Mouse (Mus musculus) C2C12 (cell line): ENCODE measurements at regions not wholly inside any gene's neighbourhood (a gene's known extent, or its start where the extent isn't known, plus 50 kb on each side); places are given as distances from the start of the nearest gene placed in this dataset.

Experiments
- CTCF ChIP-seq: IDR thresholded peaks from one replicate; pipeline ENCODE4 v1.5.1; 2011; ENCODE audit not compliant: control insufficient read depth, insufficient read depth, insufficient read length
- MYOD1 ChIP-seq: IDR thresholded peaks from one replicate; pipeline ENCODE4 v1.6.1; 2011; ENCODE audit warnings: low read depth; ENCODE audit not compliant: control insufficient read depth, insufficient read length
- USF1 ChIP-seq: IDR thresholded peaks from one replicate; pipeline ENCODE4 v1.6.1; 2011; ENCODE audit warnings: low read depth, mild to moderate bottlenecking, control low read depth, moderate library complexity

DNA sequence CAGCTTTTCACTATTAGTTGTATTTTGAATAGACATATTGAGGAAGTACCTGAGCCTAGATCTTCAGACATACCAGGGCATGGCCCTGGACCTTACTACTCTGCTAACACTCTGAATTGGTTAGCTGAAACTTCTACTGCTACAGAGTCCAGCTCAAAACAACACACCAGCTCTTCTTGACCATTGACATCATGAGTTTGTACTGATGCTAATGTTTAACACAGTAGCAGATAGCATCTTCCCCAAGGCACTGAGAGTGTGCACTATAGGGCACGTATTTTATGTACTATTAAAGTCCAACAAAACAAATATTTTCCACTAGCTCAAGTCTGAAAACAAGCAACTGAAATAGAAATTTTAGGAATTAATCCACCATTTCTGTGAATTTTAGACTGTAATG lies 157.8 kb downstream of the Ptger3 start:
- no peak for TF ChIP-seq CTCF
- no peak for TF ChIP-seq USF1
- no peak for TF ChIP-seq MYOD1
